Mouse (Mus musculus) cortical plate, adult 2 months (tissue): ENCODE data around the gene Mrpl20.
"Not testable (repeated sequence)": the region's sequence is repeated elsewhere in the genome, so short reads cannot be mapped to it uniquely, and the experiment has no call there.

Experiments used
- CTCF ChIP-seq: fragments of 200-500 bp; IDR thresholded peaks from 2 replicates; pipeline ENCODE4 v1.5.1; 2011; ENCODE audit warnings: mild to moderate bottlenecking, control low read depth, low read length; ENCODE audit not compliant: insufficient read depth; ENCODE audit errors: extremely low read depth
- POLR2A ChIP-seq: fragments of 200-500 bp; IDR thresholded peaks from 2 replicates; pipeline ENCODE4 v1.6.1; 2011; ENCODE audit warnings: mild to moderate bottlenecking, low read length, control low read depth; ENCODE audit not compliant: insufficient read depth; ENCODE audit errors: extremely low read depth

GRCm38 (mm10) chr4:155788833-155789232 lies 13.8 kb upstream of the Mrpl20 start:
- not testable (repeated sequence) for TF ChIP-seq CTCF, POLR2A
